Mouse (Mus musculus) MEL (cell line): Measurements from ENCODE around the gene Rcbtb2. TPM values are rescaled to one million over a fixed set of nuclear protein-coding genes. Genes with fewer than 3 reads are reported as not detected.

ENCODE experiments used
- DNase-seq: peaks from one replicate; pipeline ENCODE4 v3.0.0; 2011; ENCODE audit warnings: low read depth, low spot score
- H3K27ac ChIP-seq: 2 replicates; pipeline ENCODE4 v1.5.1; 2012; ENCODE audit warnings: low read depth, mild to moderate bottlenecking, control low read depth, low read length, moderate library complexity; ENCODE audit not compliant: control insufficient read depth
- H3K27me3 ChIP-seq, 2 experiments: fragments of 150-350 bp in 1 of 2; sonication (generic) in 1 of 2; 2 replicates each; pipeline ENCODE4 v1.6.1; 2012; ENCODE audit warnings: low read length in 2 of 2, mild to moderate bottlenecking in 2 of 2, improper control_type of control experiment in 1 of 2, moderate library complexity in 1 of 2; ENCODE audit not compliant: insufficient read depth in 2 of 2, control insufficient read depth in 1 of 2
- H3K36me3 ChIP-seq, 2 experiments: 2 replicates each; pipeline ENCODE4 v1.6.1; 2012 to 2014; ENCODE audit warnings: low read length in 2 of 2, improper control_type of control experiment in 1 of 2, inconsistent platforms in 1 of 2, mild to moderate bottlenecking in 1 of 2; ENCODE audit not compliant: insufficient read depth in 2 of 2, control insufficient read depth in 1 of 2
- H3K4me1 ChIP-seq, 2 experiments: fragments of 150-350 bp in 1 of 2; sonication (generic) in 1 of 2; 2 replicates each; pipeline ENCODE4 v1.6.1; 2012; ENCODE audit warnings: low read length in 2 of 2, improper control_type of control experiment in 1 of 2, mild to moderate bottlenecking in 1 of 2; ENCODE audit not compliant: insufficient read depth in 2 of 2, control insufficient read depth in 1 of 2
- H3K4me3 ChIP-seq, 2 experiments: fragments of 150-350 bp in 1 of 2; sonication (generic) in 1 of 2; 2 replicates each; pipeline ENCODE4 v1.5.1; 2012; ENCODE audit warnings: low read depth in 2 of 2, low read length in 2 of 2, mild to moderate bottlenecking in 2 of 2, moderate library complexity in 2 of 2, control low read depth in 1 of 2, improper control_type of control experiment in 1 of 2; ENCODE audit not compliant: control insufficient read depth in 1 of 2, insufficient read depth in 1 of 2
- H3K79me2 ChIP-seq: 2 replicates; pipeline ENCODE4 v1.6.1; 2012; ENCODE audit warnings: mild to moderate bottlenecking, low read length, moderate library complexity; ENCODE audit not compliant: control insufficient read depth, poor library complexity, insufficient read depth
- H3K9ac ChIP-seq: 2 replicates; pipeline ENCODE4 v1.6.1; 2012; ENCODE audit warnings: low read depth, mild to moderate bottlenecking, control low read depth, low read length, moderate library complexity; ENCODE audit not compliant: control insufficient read depth, poor library complexity, severe bottlenecking
- H3K9me3 ChIP-seq: fragments of 150-350 bp; sonication (generic); replicated peaks from 2 replicates; pipeline ENCODE4 v1.6.1; 2012; ENCODE audit warnings: mild to moderate bottlenecking, low read length, improper control_type of control experiment, moderate library complexity; ENCODE audit not compliant: insufficient read depth
- CHD1 ChIP-seq: IDR thresholded peaks from 2 replicates; pipeline ENCODE4 v1.6.1; 2012; ENCODE audit warnings: low read depth, mild to moderate bottlenecking, inconsistent platforms, low read length, improper control_type of control experiment
- CHD2 ChIP-seq: IDR thresholded peaks from 2 replicates; pipeline ENCODE4 v1.6.1; 2011; ENCODE audit warnings: low read length, improper control_type of control experiment
- EP300 ChIP-seq, 2 experiments: IDR thresholded peaks; 2 replicates each; pipeline ENCODE4 v1.6.1; 2011; ENCODE audit warnings: improper control_type of control experiment in 2 of 2, low read length in 2 of 2, low read depth in 1 of 2, mild to moderate bottlenecking in 1 of 2
- ETS1 ChIP-seq: IDR thresholded peaks from 2 replicates; pipeline ENCODE4 v1.6.1; 2012; ENCODE audit warnings: low read depth, mild to moderate bottlenecking, inconsistent platforms, low read length, improper control_type of control experiment, moderate library complexity
- GATA1 ChIP-seq: IDR thresholded peaks from 2 replicates; pipeline ENCODE4 v1.6.1; 2011; ENCODE audit warnings: low read depth, low read length, improper control_type of control experiment
- JUND ChIP-seq: IDR thresholded peaks from 2 replicates; pipeline ENCODE4 v1.6.1; 2011; ENCODE audit warnings: low read depth, mild to moderate bottlenecking, improper control_type of control experiment, low read length
- MAFK ChIP-seq: IDR thresholded peaks from 2 replicates; pipeline ENCODE4 v1.6.1; 2011; ENCODE audit warnings: low read depth, mild to moderate bottlenecking, low read length, improper control_type of control experiment, borderline replicate concordance
- MAX ChIP-seq: IDR thresholded peaks from 2 replicates; pipeline ENCODE4 v1.6.1; 2011; ENCODE audit warnings: low read length, improper control_type of control experiment
- POLR2AphosphoS2 ChIP-seq: IDR thresholded peaks from 2 replicates; pipeline ENCODE4 v1.6.1; 2011; ENCODE audit warnings: low read length, improper control_type of control experiment
- RCOR1 ChIP-seq: IDR thresholded peaks from 2 replicates; pipeline ENCODE4 v1.6.1; 2012; ENCODE audit warnings: low read depth, mild to moderate bottlenecking, inconsistent platforms, low read length, improper control_type of control experiment
- SMC3 ChIP-seq: IDR thresholded peaks from 2 replicates; pipeline ENCODE4 v1.6.1; 2011; ENCODE audit warnings: low read depth, low read length, improper control_type of control experiment
- TCF12 ChIP-seq: IDR thresholded peaks from 2 replicates; pipeline ENCODE4 v1.6.1; 2014; ENCODE audit warnings: low read depth, mild to moderate bottlenecking, inconsistent platforms, low read length, improper control_type of control experiment, moderate library complexity
- USF1 ChIP-seq: IDR thresholded peaks from 2 replicates; pipeline ENCODE4 v1.6.1; 2014; ENCODE audit warnings: low read depth, mild to moderate bottlenecking, inconsistent platforms, low read length, improper control_type of control experiment, moderate library complexity
- USF2 ChIP-seq, 2 experiments: IDR thresholded peaks; 2 replicates each; pipeline ENCODE4 v1.6.1; 2011 to 2012; ENCODE audit warnings: improper control_type of control experiment in 2 of 2, low read length in 2 of 2, borderline replicate concordance in 1 of 2, inconsistent platforms in 1 of 2, low read depth in 1 of 2, mild to moderate bottlenecking in 1 of 2; ENCODE audit not compliant: insufficient read depth in 1 of 2
- ZC3H11A ChIP-seq: IDR thresholded peaks from 2 replicates; pipeline ENCODE4 v1.6.1; 2012; ENCODE audit warnings: low read depth, mild to moderate bottlenecking, inconsistent platforms, low read length, improper control_type of control experiment
- ZMIZ1 ChIP-seq: IDR thresholded peaks from 2 replicates; pipeline ENCODE4 v1.6.1; 2012; ENCODE audit warnings: low read depth, mild to moderate bottlenecking, inconsistent platforms, low read length, improper control_type of control experiment, moderate library complexity
- ZNF384 ChIP-seq: IDR thresholded peaks from 2 replicates; pipeline ENCODE4 v1.6.1; 2012; ENCODE audit warnings: low read depth, mild to moderate bottlenecking, inconsistent platforms, low read length, improper control_type of control experiment
- polyA plus RNA-seq, 2 experiments: library from polyadenylated mRNA; stranded (reverse) in 1 of 2; unstranded in 1 of 2; fragments of >175 nt in 1 of 2; fragments of >200 nt in 1 of 2; gene quantifications; 2 replicates each; pipeline versions ENCODE4 v1.2.1 to v1.2.4; 2012; ENCODE audit warnings: low replicate concordance in 2 of 2, low read depth in 1 of 2; ENCODE audit not compliant: insufficient read length in 2 of 2, insufficient read depth in 1 of 2, missing spikeins in 1 of 2
- total RNA-seq: library from RNA; depleted of rRNA; stranded (reverse); fragments of 300-350 nt; gene quantifications from 2 replicates; pipeline ENCODE4 v1.2.3, GENCODE M21; 2012

Rcbtb2 gene
- total and polyA plus RNA-seq, 3 experiments: 8.6 to 13.8 TPM; not detected in 1

GRCm38 (mm10) chr14:73119966-73120365 lies 2.9 kb upstream of the Rcbtb2 start:
- no peak for DNase-seq
- peaks cover 19 to 20% of the 10 kb centered on the region in 2 experiments for H3K4me1 ChIP-seq
- no peaks in the 10 kb centered on the region for H3K9me3 ChIP-seq
- H3K27me3 ChIP-seq: no peaks in the 10 kb centered on the region
- peaks cover 0 to 26% of the 10 kb centered on the region in 2 experiments; a peak in 2 of 4 replicates for H3K36me3 ChIP-seq
- no peak overlapping the region for H3K4me3 ChIP-seq
- H3K27ac ChIP-seq: no peak overlapping the region
- no peaks in the 10 kb centered on the region for H3K79me2 ChIP-seq
- H3K9ac ChIP-seq: no peak overlapping the region
- TF ChIP-seq SMC3 (no peak), JUND (no peak), POLR2AphosphoS2 (no peak), USF2 (IDR thresholded peaks at IDR 0.05; ENCODE audit: borderline replicate concordance in 1 of 2, insufficient read depth in 1 of 2, low read depth in 1 of 2, low read length in 2 of 2) (no peak), CHD1 (no peak), CHD2 (no peak), ZMIZ1 (no peak), ZC3H11A (no peak)

DNA sequence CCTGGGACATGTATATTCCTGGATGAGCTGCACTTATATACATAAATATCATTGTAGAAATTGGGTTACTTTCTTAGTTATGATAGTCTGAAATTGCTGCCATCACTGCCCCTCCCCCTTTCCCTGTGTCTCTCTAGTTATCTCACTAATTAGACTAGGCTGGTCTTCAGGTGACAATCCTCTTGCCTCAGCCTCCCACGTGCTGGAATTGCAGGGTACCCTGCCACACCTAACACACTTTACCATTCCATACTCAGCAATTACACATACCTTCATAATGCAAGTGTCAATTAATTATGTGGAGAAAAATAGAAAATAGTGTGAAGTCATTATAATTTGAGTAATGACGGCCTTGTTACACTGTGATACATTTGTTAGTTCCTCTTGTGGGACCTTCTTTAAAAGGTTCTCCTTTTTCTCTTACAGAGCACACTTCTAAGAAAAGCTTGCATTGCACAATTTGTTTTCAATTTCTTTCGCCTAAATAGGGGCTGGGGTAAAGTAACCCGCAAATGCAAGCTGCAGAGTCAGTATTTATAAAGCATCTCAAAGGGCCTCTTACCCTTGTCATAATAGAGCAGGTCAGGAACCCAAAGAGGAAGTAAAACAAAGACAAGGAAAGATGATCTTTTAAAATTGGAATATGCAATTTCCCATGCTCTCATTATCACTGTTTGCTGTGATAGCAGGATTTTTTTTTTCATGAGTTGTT lies 470 bp upstream of the Rcbtb2 start:
- Histone ChIP-seq H3K9ac (no peak overlapping the region; the same call in 1 of the 2 replicates), H3K79me2 (no peaks in the 10 kb centered on the region), H3K9me3 (no peaks in the 10 kb centered on the region), H3K36me3 (peaks cover 0 to 26% of the 10 kb centered on the region in 2 experiments; a peak in 2 of 4 replicates), H3K27ac (peak overlapping the region; percentile 96), H3K4me1 (peaks cover 18 to 20% of the 10 kb centered on the region in 2 experiments), H3K4me3 (peak overlapping the region in 1 of 2 experiments; percentile 68; a peak in 2 of 4 replicates), H3K27me3 (no peaks in the 10 kb centered on the region)
- DNase-seq: peak; percentile 73
- TF ChIP-seq EP300 (IDR thresholded peaks at IDR 0.05; ENCODE audit: low read depth in 1 of 2, low read length in 2 of 2) (peak; percentile 61 to 64), TCF12 (peak; percentile 57; the same call in 1 of the 2 replicates), RCOR1 (peak; percentile 73), GATA1 (peak; percentile 73), ZNF384 (peak; percentile 94), MAFK (peak; percentile 45; the same call in 1 of the 2 replicates), ETS1 (peak; percentile 82; the same call in 1 of the 2 replicates), USF1 (no peak), SMC3 (no peak), USF2 (IDR thresholded peaks at IDR 0.05; ENCODE audit: borderline replicate concordance in 1 of 2, insufficient read depth in 1 of 2, low read depth in 1 of 2, low read length in 2 of 2) (no peak), POLR2AphosphoS2 (no peak), MAX (peak; percentile 34; the same call in 1 of the 2 replicates)
